Mouse (Mus musculus) heart, adult 18-20 months (tissue): Measurements from ENCODE around the gene Rnf149. TPM values are rescaled to one million over a fixed set of nuclear protein-coding genes. Genes with fewer than 3 reads are reported as not detected.
A peak's percentile ranks its signal among the peaks of the same experiment; 100 is the strongest.

Experiments
- DNase-seq, 2 experiments: peaks; one replicate each; pipeline ENCODE4 v3.0.0; 2021 to 2022; ENCODE audit warnings: mixed read lengths in 1 of 2
- total RNA-seq, 2 experiments: library from RNA; stranded (reverse); gene quantifications; 2 replicates each; pipeline ENCODE4 v1.2.3; 2021

Gene Rnf149
- total RNA-seq, 2 experiments from 2014 or later: 8.6 to 10.8 TPM

DNA sequence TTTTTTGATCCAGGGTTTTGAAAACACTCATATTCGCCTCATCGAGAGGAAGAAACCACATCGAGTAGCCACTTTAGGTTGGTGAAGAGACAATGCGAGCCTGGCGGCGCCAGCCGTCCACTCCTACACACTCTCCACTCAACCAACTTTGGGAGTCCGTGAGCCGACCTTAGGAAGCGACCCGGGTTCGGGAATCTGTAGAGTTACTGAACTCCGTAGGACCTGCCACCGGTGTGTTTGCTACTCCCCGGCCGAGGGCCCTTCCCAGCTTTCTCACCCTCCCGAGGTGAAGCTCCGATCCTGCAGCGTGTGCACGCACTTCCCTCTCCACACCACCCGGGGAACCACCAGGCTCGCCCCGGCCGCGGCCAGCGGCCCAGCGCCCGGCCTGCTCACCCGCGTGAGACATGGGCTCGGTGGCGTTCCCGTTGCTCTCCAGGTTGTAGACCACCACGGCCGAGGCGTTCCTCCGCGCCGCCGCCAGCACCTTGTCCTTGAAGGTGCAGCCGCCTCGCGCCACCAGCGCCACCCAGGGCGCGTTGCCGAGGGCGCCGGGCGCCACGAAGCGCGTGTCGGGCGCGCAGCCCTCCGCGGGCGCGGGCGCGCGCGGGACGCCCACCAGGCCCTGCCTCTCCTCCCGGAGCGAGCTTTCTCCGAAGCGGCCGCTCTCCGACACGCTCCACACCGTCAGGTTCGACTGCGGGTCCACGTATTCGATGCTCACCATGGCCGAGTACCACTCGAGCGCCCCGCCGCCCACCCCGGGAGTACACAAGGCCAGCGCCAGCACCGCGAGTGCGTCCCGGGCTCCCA is 568 bp downstream of the Rnf149 start:
- peak in 1 of 2 experiments; percentile 75 for DNase-seq

DNA sequence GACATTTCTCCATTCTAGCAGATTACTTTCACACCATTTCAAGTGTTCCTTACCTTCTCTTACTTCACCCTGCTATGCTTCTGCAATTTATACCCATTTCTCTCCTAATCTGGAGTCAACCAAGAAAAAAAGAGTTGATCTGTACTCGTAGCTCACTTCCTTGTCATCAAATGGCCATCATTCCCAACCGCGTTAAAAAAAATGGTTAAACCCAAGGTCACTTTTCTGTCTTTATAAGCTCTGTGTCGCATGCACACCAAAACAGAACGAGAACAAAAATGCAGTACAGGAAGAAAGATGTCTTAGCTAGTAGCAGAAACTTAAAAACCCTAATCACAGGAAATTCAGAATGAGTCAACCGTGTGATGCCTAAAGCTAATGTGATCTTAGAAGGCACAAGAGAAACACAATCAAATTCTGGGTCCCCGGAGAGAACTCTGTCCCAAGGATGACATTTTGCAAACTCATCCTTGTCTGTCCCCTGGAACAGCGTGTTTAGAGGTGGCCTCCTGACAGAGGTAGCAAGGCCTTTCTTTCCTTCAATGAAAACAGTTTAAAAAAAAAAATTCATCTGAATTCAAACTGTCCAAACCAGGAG is 1.3 kb downstream of the Rnf149 start:
- DNase-seq: peak in 1 of 2 experiments; percentile 13

DNA sequence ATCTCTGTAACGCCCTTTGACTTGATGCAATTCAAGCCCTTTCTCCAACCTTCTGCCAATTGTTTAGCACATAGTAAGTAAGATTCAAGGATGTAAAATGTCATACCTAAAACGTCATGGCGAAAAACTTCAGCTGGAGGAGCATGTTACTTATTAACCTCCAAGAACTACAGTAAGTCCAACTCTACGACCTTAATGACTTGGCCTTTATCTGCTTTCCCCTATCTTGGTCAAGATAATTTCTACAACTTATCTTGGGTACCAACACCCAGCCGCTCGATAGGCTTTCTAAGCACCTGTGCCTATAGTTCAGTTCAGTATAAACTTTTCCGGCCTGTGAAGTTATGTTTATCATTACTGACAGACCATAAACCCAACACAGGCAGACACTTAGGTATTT is 3.3 kb downstream of the Rnf149 start:
- DNase-seq: no peak

DNA sequence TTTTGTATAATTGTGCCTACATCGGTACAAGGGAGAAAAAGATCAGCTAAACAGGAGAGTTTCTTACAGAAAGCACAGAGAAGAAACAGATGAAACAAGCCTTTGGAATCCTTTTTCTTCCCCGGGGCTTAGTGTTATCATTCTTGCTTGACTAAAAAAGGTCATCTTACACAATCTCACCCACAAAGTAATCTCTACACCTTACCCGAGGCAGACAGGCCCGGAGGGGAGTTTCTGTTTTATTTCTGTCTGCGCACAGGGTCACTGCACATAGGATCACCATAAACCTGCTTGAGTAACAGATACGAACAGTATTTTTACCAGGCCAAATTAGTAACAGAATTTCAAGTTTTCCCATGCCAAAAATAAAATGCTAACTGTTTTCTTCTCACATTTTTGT is 5.6 kb downstream of the Rnf149 start:
- DNase-seq: no peak

DNA sequence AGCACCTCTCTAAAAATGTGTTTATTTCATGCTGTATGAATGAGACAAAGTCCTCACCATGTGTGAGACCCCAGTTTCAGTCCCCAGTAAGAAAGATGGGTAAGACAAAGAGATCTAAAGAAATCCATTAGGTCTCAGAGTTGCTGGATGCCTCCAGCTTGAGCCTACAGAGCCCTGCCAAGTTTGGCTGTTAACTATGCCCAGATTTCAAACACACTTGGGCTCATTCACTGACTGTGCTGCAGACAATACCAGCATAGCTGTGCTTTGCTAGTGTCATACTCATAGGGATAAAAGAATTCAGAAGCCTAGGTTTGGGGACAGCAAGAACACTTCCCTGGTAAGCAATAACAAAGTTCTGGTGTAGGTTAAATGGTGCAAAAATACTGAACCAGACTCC is 9.1 kb downstream of the Rnf149 start:
- DNase-seq: no peak

DNA sequence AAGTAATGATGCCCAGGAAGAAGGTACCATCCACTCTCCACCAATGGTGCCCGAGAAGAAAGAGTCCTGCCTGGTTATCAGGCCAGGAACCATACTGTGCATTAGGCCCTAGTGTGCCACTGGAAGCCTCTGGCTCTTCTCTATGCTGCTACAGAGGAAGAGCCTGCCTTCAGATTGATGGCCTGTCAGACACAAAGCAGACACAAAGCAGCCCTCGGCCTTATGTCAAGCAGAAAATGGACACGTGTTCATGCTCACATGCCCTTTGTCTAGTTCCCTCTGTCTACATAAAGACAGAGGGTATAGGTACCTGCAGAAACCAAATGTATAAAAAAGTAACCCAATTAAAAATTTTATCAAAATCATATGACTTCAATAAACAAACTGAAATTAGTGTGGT is 12.6 kb downstream of the Rnf149 start:
- DNase-seq: no peak

DNA sequence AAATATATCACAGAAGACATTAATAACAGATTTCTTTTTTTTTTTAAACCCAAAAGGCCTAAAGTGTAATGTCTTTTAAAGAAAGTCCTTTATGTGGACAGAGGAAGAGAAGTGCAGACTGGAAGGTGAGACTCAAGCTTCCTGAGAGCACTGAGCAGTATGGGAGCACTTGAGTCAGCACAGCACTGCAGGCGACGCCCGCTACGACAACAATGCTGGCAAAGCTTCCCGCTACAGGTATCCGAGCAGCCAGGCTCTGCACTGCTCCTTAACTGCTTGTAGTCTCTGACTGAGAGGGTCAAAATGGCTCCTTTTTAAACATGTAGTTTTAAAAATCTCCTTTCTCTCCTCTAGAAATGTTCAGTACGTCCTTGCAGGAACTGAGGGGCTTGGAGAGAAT is 14.0 kb downstream of the Rnf149 start:
- DNase-seq: no peak

DNA sequence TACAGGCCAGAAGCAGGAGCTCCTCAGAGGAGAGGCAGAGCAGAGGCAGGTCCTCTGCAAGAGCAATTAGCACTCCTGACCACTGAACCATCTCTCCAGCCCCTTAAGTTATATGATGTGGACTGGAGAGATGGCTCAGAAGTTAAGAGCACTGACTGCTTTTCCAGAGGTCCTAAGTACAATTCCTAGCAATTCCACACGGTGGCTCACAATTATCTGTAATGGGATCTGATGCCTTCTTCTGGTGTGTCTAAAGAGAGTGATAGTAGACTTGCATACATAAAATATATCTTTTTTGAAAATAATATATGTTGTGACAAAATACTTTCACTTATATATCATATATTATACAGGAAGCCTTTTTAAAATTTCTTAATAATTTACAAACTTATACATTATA is 15.3 kb downstream of the Rnf149 start:
- DNase-seq: no peak

DNA sequence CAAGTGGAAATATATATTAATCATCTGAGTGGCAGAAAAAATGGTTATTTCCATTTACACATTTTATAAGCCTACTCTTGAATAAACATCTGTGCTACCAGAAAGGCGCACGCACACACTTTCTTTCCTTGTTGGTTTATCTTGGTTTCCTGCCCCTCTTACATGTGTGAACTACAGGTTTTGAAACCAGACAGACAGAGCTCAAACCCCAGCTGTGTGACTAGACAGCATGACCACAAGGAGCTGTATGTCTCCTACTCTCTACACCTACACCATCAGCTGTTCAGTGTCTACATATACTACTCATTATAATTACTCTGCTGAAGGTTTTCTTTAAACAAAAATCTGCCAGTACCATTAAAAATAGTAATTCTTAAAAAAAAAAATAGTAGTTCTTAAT is 18.2 kb downstream of the Rnf149 start:
- DNase-seq: no peak

DNA sequence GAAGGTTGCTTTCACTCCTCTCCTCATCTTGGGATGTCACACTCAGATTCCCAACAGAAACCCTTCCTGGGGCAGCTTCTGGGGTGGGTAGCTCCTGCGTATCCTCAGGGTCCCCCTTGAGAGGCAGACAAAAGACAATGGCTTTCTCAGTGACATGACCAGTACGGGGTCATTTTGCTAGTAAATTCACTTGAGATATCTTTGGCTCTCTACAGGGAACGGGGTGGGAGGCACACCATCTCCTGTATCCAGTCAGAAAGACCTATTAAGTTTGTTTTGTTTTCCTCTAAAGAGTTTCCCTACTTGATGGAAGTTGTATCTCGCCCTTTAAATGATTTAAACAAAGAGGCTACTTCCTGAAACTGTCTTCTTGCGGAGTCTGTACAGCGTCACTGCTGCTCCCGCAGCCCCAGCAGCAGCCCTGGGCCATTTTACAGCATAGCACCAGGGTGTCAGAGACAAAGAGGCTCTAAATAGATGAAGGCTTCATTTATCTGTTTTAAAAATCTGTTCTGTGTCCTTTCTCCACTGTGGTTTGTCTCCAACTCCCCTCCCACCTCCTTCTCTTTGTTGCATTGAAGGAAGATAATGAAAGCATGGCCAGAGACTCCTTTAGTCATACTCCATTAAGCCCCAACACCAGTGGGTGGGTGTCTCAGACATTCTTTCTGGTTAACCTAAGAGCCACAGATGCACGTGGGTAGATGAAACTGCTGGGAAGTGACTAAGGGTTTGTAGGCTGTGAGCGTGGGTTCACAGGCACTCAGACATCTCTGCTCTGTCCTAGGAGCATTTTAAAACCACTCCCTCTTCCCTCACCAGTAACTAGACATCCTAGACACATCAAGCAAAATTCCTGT is 21.4 kb downstream of the Rnf149 start:
- no peak for DNase-seq

DNA sequence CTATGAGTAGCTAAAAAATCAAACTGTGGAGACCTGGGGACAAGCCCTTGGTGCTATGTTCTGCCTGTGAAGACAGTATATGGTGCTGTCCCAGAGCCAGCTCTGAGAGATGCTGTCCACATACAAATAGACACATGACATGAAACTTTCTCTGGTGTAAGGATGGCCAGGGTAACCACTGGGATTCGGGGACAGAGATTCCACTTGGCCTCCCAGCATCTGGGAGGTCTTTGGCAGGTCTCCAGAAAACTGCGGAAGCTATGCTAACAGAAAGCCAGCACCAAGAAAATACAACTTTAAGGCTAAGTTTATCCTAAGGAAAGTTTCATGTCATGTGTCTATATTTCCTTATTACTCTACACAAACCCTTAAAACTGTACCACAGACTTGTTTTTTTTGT is 27.4 kb downstream of the Rnf149 start:
- DNase-seq: peak; percentile 30 to 59

DNA sequence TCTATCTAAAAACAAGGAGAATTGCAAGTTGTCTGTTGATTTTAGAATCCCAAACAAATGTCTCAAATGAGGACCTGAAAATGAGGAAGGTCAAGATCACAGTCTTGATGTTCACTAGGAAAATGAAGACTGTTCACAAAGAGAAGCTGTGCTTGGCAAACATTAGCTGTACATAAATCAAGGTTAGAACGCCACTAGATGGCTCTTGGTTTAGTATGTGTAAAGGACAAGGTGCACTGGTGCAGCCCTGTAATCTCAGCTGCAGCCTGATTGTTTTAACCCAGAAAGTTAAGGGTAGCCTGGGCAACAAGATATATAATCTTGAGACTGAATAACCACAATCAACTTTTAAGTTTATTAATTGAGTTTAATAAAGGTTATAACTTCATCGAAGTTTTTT is 30.0 kb downstream of the Rnf149 start:
- no peak for DNase-seq

DNA sequence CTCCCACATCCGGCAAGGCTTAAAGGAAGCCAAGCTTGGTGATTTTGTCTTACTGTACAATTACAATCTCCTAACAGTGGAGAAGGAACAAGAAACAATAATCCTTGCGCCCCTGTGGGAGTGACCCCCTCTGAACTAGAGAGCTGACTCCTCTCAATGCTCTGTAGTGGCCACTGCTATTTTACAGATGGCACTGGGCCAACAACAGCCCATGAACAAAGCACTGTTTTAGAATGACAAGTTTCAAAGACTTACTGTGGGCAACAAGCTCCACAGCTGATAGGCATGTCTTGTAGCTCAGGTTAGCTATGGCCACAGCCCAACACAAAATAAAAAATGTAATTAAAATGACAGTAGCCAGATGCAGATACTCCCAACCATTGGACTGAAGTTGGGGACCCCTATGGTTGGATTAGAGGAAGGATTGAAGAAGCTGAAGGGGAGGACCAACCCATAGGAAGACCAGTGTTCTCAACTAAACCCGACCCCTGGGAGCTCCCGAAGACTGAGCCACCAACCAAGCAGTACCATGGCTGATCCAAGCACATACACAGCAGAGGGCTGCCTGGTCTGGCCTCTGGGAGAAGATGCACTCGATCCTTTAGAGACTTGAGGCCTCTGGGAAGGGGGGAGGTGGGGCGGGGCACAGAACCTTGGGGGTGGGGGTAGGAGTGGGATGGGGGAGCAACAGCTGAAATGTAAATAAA is 30.9 kb downstream of the Rnf149 start:
- DNase-seq: no peak

DNA sequence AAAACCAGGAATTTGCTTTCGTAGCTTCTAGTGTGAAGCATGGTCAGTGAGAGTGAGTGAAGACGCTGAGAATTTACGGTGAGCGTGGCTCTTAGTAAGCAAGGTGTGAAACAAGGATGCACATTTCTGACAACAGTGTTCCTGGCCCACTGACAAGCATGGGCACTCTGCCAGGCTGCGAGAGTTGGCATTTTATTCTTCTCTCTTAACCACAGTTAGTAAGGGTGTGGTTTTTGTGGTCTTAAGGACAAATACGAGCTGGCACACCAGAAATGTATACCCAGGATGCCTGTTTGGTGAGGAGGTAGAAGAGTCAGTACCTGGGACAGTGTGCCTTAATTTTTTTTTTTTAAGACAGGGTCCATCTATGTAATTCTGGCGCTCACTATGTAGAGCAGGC is 31.6 kb downstream of the Rnf149 start:
- DNase-seq: no peak

DNA sequence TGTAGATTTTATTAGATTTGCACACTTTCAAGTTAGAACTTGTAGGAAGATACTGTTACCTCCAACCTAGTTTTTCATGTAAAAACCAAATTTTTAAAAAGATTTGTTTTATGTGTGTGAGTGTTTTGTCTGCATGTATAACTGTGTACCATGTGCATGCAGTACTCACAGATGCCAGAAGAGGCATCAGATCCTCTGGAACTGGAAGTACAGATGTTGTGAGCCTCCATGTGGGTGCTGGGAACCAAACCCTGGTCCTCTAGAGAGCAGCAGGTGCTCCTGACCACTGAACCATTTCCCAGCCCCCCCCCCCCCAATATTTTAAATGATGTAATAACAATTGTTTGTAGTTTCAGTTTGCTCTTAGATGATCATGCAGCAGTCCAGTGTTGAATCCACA is 36.6 kb downstream of the Rnf149 start:
- DNase-seq: no peak

DNA sequence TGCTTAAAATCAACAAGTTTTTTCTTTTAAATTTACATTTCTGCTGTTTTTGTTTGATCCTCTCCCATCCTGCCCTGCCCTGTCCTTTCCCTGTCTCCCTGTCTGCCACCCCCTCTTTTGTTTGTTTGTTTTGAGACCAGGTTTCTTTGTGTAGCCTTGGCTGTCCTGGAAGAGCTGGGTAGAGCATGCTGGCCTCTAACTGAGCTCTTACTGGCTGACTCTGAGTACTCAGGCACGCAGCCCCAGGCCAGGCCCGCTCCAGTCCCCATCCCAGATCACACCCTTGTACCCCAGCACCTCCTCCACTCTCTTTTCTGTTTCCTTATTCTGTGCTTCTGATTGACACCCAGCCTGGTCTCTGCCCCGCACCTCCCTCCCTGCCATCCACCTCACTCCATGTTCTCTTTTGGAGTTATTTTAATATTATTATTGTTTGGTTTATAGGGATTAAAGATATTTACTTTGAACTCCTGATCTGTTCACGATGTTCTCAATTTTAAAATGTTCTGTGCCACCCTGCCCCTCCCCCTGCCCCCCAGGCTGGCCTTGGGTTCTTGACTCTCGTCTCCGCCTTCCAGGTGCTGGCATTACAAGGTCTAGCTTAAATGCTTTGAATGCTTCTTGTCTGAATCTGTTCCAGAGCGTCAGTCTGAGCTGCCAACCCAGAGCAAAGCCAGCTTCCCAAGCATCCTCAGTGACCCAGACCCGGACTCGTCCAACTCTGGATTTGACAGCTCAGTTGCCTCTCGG is 39.4 kb downstream of the Rnf149 start:
- no peak for DNase-seq

DNA sequence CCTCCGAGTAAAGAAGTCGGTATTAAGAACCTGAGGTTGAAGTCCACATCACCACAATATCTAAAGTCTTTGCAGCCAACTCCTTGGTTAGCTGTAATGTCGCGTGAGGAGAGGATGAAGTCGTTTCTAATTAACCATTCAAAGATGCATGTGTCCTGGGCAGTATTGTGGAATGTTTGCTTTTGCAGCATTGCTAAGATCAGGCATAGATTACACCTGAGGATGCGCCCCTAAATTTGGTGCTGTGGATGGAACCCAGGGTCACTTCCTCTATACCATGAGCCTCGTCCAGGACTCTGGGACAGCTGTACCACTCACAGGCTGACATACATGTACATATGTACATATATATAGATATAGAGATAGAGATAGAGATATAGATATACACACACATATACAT is 40.5 kb downstream of the Rnf149 start:
- no peak for DNase-seq

DNA sequence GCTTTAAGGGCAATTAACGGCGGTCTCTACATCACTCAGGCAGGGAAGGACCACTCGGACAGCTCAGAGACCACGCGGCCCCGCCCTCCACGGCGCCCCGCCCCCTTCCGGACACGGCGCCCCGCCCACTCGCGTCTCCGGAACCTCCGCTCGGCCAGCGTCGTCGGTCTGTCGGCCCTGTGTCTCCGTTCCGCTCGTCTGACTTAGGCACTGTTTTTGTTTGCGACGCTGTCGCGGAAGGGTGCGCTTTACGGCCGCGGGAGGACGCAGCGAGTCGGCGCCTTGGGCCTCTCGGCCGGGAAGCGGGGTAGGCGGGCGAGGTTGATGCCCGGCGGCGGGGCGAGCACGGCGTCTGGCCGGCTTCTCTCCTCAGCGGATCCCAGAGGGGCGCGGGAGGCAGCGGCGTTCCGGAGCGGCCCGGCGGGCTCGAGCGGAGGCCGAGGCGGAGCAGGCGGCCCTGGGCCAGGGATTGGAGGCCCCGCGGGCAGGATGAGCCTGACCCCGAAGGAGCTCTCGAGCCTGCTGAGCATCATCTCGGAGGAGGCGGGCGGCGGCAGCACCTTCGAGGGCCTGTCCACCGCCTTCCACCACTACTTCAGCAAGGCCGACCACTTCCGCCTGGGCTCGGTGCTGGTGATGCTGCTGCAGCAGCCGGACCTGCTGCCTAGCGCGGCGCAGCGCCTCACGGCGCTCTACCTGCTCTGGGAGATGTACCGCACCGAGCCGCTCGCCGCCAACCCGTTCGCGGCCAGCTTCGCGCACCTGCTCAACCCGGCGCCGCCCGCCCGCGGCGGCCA is 41.5 kb downstream of the Rnf149 start:
- peak; percentile 98 to 100 for DNase-seq

DNA sequence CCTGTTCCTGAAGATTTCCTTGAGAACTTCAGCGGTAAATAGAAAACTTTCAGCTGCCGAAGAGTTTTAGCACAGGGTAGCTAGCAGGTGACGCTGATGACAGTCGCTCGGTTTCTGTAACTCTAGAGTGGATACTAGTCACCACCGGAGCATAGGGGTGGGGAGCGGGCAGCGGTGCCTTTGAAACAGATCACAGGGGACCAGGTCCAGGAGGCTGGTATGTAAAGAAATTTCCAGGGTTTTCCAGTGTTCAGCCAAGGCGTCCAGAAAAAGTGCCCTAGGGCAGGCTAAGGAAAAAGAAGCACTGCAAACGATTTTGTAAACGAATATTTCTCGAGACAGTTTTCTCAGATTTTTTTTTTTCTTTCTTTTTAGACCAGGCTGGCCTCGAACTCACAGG is 42.4 kb downstream of the Rnf149 start, which contains the start of gene Cnot11:
Cnot11 (plus strand) TSS at position 162 of the 400 bp plus-strand sequence.
- DNase-seq: no peak

DNA sequence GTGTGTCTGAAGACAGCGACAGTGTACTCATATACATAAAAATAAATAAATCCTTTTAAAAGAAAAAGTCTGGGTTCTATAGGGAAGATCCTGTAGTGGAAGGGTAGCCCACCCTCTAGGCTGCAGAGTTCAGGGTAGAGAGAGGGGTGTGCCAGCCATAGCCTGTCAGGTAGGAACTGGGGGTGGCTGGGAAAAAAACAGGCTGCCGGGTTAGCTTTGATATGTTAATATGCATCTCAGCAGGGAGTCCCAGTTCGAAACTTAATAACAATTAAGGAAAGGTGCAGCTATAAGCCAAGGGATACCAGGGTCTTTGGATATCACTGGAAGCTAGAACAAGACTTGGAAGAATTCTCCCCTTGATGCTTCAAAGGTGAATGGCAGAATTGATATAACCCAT is 43.3 kb downstream of the Rnf149 start:
- no peak for DNase-seq

DNA sequence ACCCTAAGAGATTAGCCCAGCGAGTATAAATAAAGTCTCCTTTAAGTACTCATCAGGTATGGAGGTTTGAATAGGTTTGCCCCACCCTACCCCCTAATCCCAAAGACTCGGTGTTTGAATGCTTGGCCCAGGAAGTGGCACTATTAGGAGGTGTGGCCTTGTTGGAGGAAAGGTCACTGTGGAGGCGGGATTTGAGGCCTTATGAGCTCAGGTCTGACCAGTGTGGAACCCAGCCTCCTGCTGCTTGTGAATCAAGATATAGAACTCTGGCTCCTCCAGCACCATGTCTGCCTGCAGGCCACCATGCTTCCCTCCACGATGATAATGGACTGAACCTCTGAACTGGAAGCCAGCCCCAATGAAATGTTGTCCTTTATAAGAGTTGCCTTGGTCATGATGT is 46.2 kb downstream of the Rnf149 start:
- no peak for DNase-seq
